Mouse (Mus musculus) spleen, postnatal 4 days (tissue): Measurements from ENCODE around the gene Mrpl30.

ENCODE experiments used
- DNase-seq, 2 experiments: peaks; one replicate each; pipeline ENCODE4 v3.0.0; 2022; ENCODE audit warnings: low spot score in 2 of 2

Mrpl30 gene

DNA sequence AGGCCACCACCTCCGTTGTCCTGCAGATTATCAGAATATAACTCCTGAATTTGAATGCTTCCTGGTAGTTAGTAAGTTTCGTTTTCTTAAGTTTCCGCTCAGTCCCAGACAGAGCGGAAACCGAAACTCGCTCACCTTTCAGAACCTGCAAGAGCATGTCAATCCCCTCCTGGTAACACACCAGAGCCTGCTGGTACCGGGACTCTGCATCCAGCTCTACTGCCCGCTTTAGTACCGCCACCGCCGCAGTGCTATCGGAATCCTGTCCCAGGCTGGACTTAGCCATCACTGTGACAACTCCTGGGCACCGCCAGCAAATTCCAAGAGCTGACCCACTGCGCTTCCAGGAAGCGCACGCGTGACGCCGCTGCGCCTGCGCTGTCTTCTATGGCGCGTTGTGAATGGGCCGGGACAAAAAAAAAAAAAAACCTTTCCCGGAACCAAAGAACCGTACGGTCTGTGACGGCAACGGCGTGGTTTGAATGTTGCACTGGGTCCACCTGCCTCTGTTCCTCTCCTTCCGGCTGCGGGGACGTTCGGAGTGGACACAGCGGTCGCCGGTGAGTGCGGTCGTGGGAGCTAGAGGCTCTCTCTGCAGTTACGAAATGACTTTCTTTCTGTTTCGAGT lies at the start of gene Mrpl30, which contains the start of gene Mitd1:
TSS of gene Mrpl30 (plus strand) at position 453 of the 628 bp plus-strand sequence.
TSS of gene Mitd1 (minus strand) at position 387 of the 628 bp plus-strand sequence.
- peak; percentile 85 to 93 for DNase-seq

DNA sequence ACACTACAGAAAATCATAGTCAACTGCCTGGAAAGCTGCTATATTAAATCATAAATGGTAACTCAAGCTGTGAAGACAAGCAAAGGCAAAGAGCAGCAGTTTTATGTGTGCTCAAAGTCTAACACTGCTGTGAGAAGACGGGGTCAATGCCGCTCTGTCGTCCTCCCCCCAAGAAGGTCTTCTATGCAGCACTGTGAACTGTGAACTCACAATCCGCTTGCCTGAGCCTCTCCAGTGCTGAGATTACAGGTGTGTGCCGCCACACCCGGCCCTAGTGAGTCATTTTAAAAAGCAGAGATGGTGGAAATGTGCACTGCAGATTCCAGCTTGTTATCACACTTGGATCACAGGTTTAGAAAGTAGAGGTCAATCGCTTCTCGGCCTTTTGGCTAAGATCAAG lies 43.4 kb upstream of the Mrpl30 start:
- no peak for DNase-seq

DNA sequence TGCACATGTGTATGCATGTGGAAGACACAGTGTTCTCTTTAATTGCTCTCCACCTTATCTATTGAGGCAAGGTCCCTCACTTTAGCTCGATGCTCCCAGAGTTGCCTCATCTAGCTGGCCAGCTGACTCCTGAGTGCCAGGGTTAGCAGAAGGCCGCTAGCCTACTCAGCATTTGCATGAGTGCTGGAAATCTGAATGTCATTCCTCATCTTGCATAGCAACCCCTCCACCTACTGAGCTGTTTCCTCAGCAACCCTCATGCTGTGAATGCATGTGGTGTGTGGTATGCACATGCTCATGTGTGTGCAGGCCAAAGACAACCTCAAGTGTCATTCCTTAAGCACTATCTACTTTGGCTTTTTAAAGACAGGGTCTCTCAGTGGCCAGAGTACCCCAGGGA lies 39.6 kb upstream of the Mrpl30 start:
- no peak for DNase-seq

DNA sequence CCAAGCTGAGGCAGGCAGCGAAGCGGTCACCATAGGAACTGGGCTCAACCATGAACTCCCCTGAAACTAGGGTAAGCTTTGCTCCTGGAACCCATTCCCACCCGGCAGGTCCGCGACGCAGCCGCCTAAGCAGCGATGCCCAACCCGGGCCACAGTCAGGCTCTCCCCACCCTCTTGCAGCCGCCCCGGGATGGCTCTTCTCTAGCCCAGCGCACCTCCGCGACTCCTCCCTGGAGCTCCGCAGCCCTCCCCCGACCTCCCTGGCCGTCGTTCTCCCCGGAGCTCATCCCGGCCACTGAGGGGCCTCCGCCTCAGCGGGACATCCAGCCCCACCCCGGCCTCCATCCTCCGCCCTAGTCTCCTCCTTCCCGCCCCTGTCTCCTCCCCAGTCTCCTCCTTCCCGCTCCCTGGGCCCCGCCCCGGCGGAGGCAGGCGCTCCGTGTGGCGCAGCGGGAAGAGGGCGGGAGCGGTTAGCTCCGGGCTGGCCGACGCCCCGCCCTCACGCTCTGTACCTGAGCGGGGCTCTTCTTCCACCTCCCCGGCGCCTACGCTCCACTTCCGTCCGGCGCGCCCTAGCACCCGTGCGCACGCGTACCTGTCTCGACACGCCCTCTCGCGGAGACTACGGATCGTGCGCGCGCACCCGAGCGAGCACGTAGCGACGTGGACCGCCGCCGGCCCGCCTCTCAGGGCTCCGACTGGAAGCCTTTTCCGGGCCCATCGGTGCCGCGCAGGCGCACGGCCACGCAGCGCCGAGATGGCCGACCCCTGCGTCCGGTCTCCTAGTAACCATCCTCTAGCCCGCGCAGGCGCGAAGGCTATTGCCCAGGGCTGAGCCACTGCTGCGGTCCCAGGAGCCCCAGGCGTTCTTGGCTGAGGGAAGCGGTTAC lies 25.5 kb upstream of the Mrpl30 start:
- peak; percentile 99 to 100 for DNase-seq

DNA sequence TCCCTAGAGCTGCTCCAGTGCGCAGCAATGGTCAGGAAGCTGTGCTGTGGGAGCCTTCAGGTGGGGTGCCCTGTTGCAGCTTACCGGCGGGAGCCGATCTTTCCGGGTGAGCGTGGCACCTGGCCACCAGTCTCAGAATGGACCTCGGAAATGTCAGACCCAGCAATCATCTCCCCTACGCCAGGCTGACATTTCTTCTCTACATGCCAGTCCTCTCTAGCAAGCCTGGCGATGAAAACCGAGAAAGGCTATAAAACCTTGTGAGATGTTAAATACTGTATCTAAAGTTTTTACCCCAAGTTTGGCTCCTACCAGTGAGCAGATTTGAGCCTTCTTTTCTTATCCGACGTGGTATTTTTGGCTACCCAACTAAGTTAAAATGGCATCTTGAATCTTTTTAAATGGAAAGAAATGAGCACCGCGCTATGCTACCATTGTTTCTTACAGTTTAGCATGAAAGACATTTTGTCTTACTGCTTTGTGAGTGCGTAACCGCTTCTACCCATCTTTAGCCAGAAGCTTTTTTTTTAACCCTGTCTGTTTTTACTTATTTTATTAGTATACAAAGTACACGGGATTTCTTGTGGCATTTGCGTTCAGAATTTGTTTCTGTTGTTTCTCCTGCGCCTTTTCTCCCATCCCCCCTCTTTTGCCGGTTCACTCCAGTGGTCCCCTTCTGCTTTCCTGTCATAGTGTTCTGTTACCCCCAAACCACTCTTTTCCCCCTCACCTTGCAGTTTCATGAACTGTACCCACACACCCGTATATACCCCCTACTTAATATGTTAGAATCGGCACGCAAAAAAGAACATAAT lies 24.7 kb upstream of the Mrpl30 start:
- no peak for DNase-seq

DNA sequence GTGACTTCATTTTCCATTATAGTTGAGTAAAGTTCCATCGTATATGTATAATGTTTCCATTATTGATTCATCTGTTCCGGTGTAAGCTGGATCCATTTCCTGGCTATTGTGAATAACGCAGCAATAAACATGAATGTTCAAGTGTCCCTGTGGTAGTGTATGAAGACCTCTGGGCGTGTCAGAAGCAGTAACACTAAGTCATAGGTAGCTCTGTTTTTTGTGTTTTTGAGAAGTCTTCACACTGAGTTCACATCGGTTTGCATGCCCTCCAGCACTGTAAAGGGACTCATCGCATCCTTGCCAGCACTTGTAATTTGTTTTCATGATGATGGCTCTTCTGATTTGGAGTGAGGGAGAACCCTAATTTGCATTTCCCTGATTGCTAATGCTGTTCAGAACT lies 24.0 kb upstream of the Mrpl30 start, which contains the start of gene Tsga10:
TSS of gene Tsga10 (minus strand) at position 144 of the 400 bp plus-strand sequence.
- no peak for DNase-seq

DNA sequence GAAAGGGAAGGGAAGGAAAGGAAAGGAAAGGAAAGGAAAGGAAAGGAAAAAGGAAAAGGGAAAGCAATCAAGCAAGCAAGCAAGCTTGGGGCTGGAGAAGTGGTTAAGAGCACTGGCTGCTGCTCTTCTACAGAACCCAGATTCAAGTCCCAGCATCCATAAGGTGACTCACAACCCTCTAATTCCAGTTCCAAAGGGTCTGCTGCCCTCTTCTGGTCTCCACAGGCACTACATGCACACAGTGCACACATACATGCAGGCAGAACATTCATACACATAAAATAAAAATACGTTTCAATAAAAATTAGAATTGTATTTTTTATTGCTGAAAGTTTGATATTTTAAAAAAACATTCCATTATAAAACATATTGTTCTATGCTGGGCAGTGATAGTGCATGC lies 23.2 kb upstream of the Mrpl30 start:
- peak; percentile 73 to 82 for DNase-seq

DNA sequence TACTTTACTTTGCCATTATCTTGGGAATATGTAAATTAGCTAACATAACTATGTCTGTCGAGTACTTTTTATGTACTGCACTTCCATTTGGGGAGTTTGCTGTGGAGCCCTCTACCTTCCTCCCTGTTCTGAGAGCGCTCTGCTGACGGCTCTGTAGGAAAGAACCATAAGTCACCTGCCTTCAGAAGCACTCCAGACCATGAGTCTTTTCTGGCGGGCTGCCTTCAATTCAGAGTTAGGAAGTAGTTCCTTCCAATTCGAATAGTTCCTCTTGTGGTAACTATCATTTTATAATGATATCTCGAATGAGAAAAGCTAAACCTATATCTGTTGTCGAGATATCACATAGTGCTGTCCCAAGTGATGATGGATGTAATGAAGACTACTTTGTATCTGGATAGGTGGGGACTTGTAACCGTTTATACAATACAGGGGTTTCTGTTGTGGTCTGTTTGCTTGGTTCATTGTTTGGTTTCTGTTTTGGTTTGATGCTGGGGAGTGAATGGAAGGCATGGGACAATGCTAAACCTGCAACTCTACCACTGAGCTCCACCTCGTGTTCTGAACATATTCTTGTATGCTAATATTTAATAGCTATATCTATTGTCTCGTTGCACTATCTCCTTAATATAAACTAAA lies 22.5 kb upstream of the Mrpl30 start:
- no peak for DNase-seq

DNA sequence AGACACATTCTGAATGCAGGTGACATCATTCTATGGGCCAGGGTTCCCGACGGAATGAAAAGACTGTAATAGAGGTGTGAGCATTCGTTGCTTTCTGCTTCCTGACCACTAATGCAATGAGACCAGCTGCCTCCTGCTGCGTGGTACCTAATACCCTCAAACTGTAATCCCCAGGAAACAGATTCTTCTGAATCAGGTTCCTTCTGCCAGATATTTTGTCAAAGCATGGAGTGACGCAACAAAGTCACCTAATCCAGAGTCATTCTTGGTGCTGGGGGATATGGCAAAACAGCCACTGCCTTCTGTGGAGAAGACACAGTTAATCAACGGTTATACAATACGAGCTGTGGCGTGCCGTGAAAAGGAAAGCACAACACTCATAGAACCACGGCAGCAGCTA lies 21.6 kb upstream of the Mrpl30 start:
- no peak for DNase-seq

DNA sequence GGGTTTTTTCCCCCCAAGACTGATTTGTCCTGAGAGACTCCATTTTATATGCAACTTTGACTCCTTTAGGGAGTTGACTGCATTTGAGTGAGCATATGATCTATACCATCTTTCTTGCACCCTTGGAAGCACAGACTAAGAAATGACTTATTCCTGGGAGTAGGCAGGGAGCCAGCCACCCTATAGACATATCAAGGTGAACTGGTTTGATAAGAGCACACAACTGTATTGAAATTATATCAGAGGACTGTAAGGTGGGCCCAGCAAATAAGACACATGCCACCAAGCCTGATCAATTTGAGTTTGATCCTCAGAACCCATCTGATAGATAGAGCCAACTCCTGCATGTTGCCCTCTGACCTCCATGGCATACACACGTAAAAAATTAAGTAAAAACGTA lies 20.9 kb upstream of the Mrpl30 start:
- DNase-seq, result no peak

DNA sequence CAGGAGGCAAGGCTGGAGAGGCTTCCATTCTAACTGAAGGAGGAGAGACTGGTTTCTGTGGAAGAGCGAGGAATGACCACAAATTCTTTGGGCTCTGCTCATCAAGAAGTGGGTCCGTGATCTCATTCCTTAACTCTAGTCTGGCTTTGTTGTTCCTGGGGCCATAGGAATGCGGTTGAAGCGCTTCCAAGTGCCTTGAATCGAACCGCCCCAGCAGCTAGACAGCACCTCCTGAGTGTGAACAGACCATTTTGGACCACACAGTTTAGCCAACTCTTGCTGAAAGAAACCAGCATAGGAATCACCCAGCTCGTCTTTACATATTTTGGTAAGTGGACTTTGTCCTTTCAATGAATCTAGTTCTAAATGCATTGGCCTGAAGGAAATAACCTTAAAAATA lies 18.6 kb upstream of the Mrpl30 start, which contains the start of gene Lipt1:
TSS of gene Lipt1 (plus strand) at position 35 of the 400 bp plus-strand sequence.
- no peak for DNase-seq

DNA sequence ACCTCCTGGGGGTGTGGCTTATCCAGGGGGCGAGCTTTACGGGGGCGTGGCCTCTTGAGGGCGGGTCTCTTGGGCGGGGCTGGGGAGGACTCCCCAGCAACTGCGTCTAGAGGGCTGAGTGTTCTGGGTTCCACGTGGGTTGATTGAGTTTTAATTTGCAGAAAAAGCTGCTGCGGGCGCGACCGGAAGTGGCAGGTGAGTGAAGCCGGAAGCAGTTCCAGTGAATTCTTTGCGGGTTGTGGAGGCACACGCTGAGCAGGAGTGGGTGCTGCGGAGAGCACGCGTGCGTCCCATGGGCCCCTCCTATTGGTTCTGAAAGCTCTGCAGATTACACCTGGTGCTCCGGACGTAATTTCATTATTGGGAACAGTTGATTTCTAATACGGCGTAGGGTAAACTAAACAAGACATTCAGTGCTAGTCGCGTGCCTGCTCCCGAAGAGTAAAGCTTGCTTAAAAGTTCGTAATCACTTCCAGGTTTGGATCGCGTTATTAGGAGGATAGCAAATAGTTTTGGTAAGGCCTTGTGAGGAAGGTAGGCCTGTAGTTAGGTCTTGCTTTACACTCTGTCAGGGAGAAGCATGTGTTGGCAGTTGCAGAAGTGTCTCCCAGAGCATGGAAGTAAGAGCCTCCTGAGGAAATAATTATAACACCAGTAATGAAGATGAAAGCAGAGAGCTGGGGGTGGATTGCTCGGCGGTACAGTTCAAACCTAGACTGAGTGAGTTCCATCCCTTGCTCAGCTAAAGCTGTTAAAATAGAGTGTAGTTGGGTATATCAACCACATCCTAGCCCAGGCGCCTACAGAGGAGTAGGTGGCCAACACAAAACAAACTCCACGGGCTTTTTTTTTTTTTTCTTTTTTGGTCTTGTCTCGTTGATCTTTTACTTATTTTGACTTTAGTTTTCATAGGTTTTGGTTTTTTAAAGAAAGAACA lies 17.9 kb upstream of the Mrpl30 start:
- DNase-seq, result peak; percentile 84 to 88

DNA sequence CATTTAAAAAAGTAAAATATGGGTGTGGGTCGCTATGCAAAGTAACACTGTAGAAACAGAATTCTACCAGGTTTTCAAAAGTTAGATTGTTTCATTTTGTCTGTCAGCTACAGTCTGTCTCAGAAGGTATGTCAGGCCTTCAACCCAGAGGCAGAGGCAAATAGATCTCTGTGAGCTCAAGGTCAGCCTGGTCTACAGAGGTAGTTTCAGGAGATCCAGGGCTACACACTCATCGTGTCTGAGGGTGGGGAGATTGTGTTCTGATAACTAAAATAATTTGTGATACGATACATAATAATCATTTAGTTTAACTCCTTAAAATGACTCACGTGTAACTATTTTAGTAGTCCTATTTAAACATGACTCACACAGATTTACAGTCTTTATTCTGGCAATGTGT lies 17.1 kb upstream of the Mrpl30 start:
- DNase-seq, result no peak

DNA sequence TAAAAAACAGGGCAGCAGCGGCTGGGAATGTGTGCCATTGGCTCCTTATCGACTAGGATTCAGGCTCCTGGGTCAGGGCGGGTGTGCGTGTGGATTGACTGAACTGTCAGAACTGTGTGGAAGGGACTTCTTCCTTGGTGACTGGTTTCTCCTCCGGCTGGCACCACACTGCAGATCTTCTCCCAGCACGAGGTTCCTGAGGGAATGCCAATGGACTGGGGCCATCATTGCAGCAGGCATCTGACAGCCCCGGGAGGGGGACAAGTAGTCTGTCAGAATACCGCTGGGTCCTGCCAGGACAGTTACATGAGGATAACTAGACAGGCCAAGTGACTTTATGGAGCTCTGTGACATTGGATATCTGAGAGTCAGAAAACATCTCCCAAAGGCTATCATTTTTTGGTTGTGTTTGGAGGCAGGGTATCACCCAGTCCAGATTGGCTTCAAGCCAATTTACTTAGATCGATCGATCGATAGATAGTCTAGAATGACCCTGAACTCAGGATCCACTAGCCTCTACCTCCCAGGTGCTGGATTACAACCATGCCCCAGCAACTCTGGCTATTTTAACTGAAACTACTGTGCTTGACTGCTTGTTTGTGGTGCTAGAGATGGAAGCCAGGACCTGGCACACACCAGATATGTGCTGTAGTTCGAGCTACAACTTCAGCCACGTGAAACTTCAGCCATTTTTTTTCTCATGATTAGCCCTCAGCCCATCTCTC lies 12.4 kb upstream of the Mrpl30 start:
- no peak for DNase-seq

DNA sequence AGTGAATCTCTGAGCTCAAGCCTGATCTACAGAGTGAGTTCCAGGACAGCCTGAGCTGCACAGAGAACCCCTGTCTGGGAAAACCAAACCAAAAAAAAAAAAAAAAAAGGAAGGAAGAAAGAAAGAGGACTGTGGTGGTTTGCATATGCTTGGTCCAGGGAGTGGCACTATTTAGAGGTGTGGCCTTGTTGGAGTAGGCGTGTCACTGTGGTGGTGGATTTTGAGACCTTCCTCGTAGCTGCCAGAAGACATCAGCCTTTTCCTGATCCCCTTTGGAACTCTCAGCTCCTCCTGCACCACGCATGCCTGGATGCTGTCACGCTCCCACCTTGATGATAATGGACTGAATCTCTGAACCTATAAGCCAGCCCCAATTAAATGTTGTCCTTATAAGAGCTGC lies 6.9 kb upstream of the Mrpl30 start:
- DNase-seq, result no peak

DNA sequence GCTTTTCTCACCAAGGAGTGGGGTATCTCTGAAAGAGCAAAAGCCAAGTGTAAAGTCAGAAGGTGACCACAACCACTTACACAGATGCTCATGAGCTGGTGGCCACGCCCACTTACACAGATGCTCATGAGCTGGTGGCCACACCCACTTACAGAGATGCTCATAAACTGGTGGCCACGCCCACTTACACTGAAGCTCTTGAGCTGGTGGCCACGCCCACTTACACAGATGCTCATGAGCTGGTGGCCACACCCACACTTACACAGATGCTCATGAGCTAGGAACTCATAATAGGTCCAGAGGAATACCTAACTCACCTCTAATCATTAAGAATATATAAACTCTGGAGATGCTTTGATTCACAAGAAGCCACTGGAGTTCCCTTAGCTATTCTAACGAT lies 5.8 kb upstream of the Mrpl30 start:
- DNase-seq, result peak in 1 of 2 experiments; percentile 60

DNA sequence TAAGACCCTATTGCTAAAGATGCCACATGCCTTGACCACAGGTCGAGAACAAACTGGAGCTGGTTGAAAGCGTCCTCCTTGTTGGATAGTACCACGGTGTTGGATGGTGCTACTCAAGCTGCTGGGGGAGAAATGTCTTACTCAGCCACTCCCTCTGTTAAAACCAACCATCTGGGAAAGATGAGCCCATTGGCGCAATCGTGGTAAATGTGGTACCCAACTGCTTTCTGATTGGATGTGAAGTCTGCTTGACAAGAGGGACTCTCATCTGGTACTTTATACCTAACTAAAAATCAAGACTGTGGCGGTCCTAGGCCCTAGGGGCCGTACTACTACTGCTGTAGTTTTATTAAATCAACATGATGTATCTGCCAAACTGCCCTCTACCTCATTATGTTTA lies 1.1 kb upstream of the Mrpl30 start:
- no peak for DNase-seq

DNA sequence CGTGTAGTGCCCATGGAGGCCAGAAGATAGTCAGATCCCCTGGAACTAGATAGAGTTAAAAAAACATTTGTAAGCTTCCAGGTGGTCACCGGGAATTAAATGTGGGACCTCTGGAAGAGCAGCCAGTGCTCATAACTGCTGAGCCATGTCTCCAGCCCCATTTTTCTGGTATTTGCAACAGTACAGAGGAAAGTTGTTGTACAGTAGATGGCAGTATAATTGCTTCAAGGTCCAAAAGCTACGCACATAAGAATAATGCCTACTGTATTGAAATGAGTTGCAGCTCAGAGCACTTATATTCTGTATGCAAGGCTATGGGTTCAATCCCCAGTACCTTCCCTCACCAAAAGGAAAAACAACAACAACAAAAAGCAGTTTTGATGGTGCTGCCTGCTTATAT lies 1.1 kb downstream of the Mrpl30 start:
- DNase-seq, result no peak

DNA sequence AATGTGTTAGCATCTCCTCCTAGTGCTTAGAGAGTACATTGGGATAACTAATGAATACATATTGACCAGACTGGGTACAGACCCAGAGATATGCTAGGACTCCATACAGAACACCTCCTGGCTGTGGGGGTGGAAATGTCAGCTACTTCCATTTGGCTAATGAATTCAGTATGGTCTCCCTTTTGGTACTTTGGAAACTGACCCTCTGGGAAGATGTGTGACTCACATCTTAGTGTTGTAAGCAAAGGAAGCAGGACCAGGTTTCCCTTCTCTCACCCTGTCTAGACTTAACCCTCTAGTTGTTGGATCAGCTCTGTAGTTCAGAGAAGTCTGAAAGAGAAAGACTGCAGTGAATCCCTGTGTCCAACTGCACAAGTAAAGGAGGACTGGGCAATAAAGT lies 4.3 kb downstream of the Mrpl30 start:
- no peak for DNase-seq

DNA sequence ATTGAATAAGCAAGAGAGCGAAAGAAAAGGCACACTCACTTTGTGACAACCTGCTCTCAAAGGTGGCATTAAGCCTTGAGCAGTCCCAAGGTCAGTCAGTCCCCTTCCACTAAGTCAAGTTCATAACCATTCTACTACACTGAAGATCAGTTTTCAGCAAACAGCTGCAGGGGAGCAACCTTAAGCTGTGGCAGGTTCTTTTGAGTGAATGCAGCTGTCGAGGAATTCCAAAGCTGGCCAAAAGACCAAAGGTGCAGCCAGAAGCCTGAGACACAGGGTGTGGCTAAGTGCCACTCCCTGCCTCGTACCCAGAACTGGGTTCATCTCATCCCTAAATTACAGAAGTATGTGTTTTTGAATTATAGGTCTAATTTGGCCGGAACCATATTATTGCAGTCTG lies 9.5 kb downstream of the Mrpl30 start:
- DNase-seq, result no peak
